Mouse (Mus musculus) megakaryocyte, embryonic 14.5 days (primary cell): ENCODE measurements at regions not wholly inside any gene's neighbourhood (a gene's known extent, or its start where the extent isn't known, plus 50 kb on each side); places are given as distances from the start of the nearest gene placed in this dataset.

Experiments used
- H3K27me3 ChIP-seq: replicated peaks from 2 replicates; pipeline ENCODE3; 2012; ENCODE audit warnings: inconsistent platforms
- H3K36me3 ChIP-seq: replicated peaks from 2 replicates; pipeline ENCODE3; 2012; ENCODE audit warnings: low read length, inconsistent platforms, mixed read lengths
- H3K4me1 ChIP-seq: 2 replicates; pipeline ENCODE4 v1.6.1; 2012; ENCODE audit warnings: inconsistent platforms
- H3K4me3 ChIP-seq: replicated peaks from 2 replicates; pipeline ENCODE3; 2012; ENCODE audit warnings: moderate library complexity, mild to moderate bottlenecking, inconsistent platforms
- H3K9me3 ChIP-seq: 2 replicates; pipeline ENCODE4 v1.6.1; 2012; ENCODE audit warnings: inconsistent platforms
- FLI1 ChIP-seq: IDR thresholded peaks from 2 replicates; pipeline ENCODE4 v1.6.1; 2012; ENCODE audit warnings: low read length, inconsistent platforms, mixed read lengths
- GATA1 ChIP-seq: IDR thresholded peaks from 3 replicates; pipeline ENCODE4 v1.6.1; 2012; ENCODE audit warnings: mixed read lengths, low read length, inconsistent platforms, borderline replicate concordance

DNA sequence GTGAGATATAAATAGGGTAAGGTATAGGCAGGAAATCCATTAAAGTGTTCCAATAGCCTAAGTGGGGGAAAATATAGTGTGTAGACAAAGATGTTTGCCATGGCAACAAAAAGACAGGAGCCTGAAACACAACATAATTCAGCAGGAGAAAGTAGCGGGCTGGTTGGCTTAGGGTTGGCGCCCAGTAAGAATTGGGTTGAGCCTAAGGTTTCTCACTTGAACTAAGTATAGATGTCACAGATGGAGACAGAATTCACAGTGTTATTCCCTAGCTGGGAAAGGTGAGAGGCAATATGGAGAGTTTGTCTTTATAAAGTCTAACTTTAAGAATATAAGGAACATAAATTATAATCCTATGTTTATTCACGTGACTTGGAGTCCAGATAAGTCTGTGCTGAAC, 64.8 kb upstream of the Ogfrl1 start:
- no peaks in the 10 kb centered on the region for H3K27me3 ChIP-seq
- no peak for TF ChIP-seq GATA1
- no peak for TF ChIP-seq FLI1
- no peak overlapping the region for H3K4me3 ChIP-seq
- no peaks in the 10 kb centered on the region for H3K4me1 ChIP-seq
- H3K36me3 ChIP-seq, result no peaks in the 10 kb centered on the region
- H3K9me3 ChIP-seq, result peaks cover 4% of the 10 kb centered on the region; the same call in 1 of the 2 replicates

DNA sequence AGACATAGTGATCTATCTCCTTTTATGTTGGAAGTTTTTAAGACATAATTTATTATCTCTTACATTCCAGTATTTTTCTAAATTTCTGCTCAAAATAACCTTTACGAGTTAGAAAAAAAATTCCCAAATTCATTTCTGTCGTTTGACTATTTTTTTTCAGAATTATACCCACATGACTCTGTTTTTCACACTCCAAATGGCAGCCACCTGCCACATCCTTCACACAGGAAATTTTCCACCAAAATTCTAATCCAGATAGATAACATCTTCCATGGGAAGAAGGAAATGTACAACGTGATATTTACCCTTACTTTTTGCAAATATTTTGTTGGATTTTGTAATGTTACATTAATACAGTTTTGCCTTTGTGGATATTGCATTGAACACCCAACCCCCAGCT, 66.5 kb upstream of the Ogfrl1 start:
- H3K36me3 ChIP-seq, result no peaks in the 10 kb centered on the region
- peaks cover 4% of the 10 kb centered on the region; the same call in 1 of the 2 replicates for H3K9me3 ChIP-seq
- H3K4me3 ChIP-seq, result no peak overlapping the region
- H3K27me3 ChIP-seq, result no peaks in the 10 kb centered on the region
- TF ChIP-seq GATA1, result no peak
- TF ChIP-seq FLI1, result no peak
- no peaks in the 10 kb centered on the region for H3K4me1 ChIP-seq

DNA sequence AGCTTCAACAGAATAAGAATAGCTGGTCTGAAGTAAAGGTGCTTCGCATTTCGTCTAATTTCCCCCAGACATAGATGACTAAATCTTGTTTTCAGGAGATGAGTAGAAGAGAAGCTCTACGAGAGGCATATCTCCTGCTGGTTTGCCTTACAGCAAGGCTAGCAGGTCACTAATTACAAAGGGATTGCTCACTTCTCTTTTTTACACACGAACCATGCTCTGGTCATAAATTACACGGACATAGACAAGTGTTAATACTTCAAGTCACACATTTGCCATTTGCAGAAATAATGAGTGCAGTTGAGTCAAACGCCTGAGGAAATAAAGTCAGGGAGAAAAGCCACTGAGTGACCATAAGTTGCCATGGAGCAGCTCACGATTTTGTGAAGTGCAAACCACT, 68.8 kb upstream of the Ogfrl1 start:
- H3K4me3 ChIP-seq, result no peak overlapping the region

DNA sequence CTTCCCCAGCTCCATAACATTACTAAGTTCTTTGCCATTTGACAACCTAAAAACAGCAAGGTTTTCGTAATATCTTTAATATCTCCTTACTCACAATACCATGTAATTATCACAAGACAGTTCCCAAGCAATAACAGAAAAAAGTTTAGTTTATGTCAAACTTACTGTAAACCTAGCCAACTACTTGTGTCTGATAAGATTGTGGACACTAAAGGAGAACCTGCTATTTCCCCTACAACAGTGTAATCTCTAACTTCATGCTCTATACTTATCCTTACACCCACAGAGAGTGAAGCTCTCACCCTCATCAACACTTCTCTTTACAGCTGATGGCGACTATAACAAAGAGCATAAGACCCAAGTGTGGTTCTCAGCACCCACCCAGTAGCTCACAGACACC, 69.8 kb upstream of the Ogfrl1 start:
- no peak for TF ChIP-seq GATA1
- TF ChIP-seq FLI1, result no peak
- H3K4me1 ChIP-seq, result no peaks in the 10 kb centered on the region
- no peaks in the 10 kb centered on the region for H3K27me3 ChIP-seq
- H3K9me3 ChIP-seq, result peaks cover 4% of the 10 kb centered on the region; the same call in 1 of the 2 replicates
- no peaks in the 10 kb centered on the region for H3K36me3 ChIP-seq
- no peak overlapping the region for H3K4me3 ChIP-seq

More for the DNA sequence above, 68.8 kb upstream of the Ogfrl1 start:
- Histone ChIP-seq H3K9me3 (peaks cover 4% of the 10 kb centered on the region; the same call in 1 of the 2 replicates), H3K36me3 (no peaks in the 10 kb centered on the region), H3K4me1 (no peaks in the 10 kb centered on the region), H3K27me3 (no peaks in the 10 kb centered on the region)
- TF ChIP-seq GATA1 (no peak), FLI1 (no peak)

DNA sequence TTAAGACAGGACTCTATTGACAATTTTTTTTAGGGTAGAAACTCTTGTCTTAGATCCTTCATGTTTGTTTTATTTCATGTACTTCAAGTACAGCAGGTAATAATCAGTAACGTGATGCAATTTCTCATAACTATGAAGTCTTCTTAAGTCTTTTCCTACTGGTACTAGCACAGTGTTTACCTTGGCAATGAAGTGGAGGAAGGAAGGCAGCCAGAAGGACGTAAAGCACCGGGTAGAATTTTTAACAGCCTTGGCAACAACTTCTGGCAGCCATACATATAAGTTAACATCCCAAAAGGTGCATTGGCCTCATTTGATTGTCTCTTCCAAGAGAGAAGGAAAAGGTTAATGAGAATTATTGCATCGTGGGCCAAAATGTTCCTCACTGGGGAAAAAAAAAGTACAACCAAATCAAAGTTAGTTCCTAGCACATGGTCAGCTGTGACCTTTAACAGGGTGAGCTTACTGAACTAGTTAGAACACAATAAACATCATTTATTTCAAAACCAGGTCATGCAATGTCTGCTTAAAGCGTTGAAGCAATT, 83.3 kb upstream of the Ogfrl1 start:
- H3K27me3 ChIP-seq, result no peaks in the 10 kb centered on the region
- no peak overlapping the region for H3K4me3 ChIP-seq
- TF ChIP-seq FLI1, result no peak
- no peak for TF ChIP-seq GATA1
- no peaks in the 10 kb centered on the region for H3K4me1 ChIP-seq
- H3K36me3 ChIP-seq, result no peaks in the 10 kb centered on the region
- no peaks in the 10 kb centered on the region for H3K9me3 ChIP-seq

DNA sequence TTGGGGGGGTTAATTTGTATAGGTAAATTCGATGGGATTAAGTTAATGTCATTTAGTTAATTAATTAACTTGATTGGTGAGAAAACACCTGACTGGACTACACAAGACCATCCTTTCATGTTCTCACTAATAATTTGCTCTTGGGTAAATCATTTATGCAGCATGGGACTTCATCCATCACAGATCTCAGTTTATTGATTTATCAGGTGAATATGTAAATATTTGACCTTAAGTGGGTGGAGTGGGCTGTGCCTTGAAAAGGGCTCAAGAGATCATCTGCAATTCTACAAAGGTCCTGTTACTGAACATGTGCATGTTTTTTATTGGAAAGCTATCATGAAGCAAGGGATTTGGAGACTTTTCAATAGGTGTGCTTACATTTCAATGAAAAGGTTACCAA, 87.0 kb upstream of the Ogfrl1 start:
- no peaks in the 10 kb centered on the region for H3K4me1 ChIP-seq
- no peaks in the 10 kb centered on the region for H3K27me3 ChIP-seq
- no peaks in the 10 kb centered on the region for H3K36me3 ChIP-seq
- TF ChIP-seq FLI1 (no peak), GATA1 (no peak)
- H3K4me3 ChIP-seq, result no peak overlapping the region
- H3K9me3 ChIP-seq, result no peaks in the 10 kb centered on the region

DNA sequence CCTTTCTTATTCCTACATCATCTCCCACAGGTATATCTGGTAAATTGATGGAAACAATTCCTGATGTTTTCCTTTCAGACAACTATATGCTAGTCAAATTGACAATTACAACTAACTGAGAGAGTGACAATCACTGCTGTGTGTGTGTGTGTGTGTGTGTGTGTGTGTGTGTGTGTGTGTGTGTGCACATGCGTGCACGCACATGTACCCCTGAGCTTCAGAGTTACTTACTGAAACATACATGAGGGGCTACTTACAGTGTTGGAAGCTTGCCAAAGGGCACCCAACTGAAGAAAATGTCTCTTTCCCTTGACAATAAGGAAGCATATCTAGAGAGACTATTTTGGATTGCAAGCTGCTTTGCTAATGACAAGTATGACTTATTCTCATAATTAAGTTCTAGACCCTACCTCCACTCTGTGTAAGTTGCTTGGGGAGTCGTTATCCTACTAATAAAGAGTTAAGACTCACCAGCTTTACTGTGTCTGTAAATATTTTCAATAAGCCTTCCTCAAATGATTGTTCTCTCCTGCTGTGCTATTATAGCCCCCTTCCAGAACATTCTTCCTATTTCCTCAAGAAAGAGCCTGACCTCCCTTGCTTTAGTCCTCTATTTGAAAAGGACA, 87.7 kb upstream of the Ogfrl1 start:
- Histone ChIP-seq H3K4me3 (no peak overlapping the region), H3K9me3 (no peaks in the 10 kb centered on the region), H3K36me3 (no peaks in the 10 kb centered on the region), H3K4me1 (no peaks in the 10 kb centered on the region), H3K27me3 (no peaks in the 10 kb centered on the region)
- TF ChIP-seq FLI1 (no peak), GATA1 (no peak)

DNA sequence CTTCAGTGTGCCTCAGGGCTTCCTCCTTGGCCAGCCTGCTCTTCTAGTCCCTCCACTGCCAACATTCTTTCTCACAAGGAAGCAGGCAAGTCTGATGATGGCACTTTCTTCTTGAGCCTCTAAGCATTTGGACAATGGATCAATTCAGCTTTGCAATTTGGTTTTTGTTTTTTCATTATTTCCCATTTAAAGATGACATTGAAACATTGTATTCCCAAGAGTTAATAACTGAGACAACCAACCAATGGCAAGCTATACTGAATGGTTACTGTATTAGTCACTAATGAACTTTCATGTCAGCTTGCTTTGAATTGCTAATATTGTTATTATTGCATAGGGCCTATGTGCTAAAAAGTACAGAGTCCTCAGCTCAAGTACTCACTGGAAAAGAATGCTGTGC, 89.5 kb upstream of the Ogfrl1 start:
- no peaks in the 10 kb centered on the region for H3K4me1 ChIP-seq
- H3K27me3 ChIP-seq, result no peaks in the 10 kb centered on the region
- H3K9me3 ChIP-seq, result no peaks in the 10 kb centered on the region
- no peak overlapping the region for H3K4me3 ChIP-seq
- H3K36me3 ChIP-seq, result no peaks in the 10 kb centered on the region
- TF ChIP-seq GATA1, result no peak
- TF ChIP-seq FLI1, result no peak

DNA sequence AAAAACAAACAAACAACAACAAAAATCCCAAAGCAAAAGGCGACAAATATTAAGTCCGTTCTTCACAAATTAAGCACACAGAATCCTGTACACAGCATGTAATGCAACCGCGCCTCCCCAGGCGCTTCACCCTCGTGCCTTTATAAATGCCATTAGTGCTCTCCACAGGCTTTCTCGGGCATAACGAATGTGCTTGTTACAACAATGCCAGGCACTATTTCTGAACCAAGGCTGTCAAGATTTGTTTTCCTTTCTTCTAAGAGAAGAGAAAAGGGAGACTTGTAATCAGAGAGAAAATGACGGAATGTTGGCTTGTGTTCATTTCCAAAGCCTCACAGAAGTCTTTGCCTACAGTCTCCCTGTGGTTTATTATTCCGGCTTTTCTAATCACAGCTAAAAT, 93.1 kb upstream of the Ogfrl1 start:
- Histone ChIP-seq H3K36me3 (no peaks in the 10 kb centered on the region), H3K4me1 (peaks cover 3% of the 10 kb centered on the region; the same call in 1 of the 2 replicates), H3K27me3 (no peaks in the 10 kb centered on the region), H3K9me3 (0 out of 2 replicates have a peak, but pooled peaks cover 4% of the 10 kb centered on the region), H3K4me3 (no peak overlapping the region)
- TF ChIP-seq GATA1 (no peak), FLI1 (no peak)

DNA sequence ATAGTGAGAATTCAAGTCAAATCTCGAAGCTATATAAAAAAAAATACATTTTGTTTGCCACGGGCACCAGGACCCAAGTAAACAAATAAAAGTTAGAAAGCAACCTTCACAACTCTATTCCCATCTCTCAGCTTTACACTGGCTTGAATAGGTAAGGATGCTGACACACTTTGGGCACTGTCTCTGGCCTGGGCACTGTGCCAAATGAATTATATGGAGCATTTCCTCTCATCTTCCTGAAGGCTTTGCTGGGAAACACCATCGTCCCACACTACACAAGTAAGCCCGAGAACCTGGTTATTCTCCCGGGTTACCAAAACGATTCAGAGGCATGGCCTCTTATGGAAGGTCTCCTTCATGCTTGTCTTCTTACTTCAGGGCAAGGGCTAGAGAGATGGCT, 93.5 kb upstream of the Ogfrl1 start:
- H3K4me1 ChIP-seq, result peaks cover 3% of the 10 kb centered on the region; the same call in 1 of the 2 replicates
- no peaks in the 10 kb centered on the region for H3K36me3 ChIP-seq
- H3K9me3 ChIP-seq, result 0 out of 2 replicates have a peak, but pooled peaks cover 4% of the 10 kb centered on the region
- H3K27me3 ChIP-seq, result no peaks in the 10 kb centered on the region
- TF ChIP-seq GATA1, result no peak
- TF ChIP-seq FLI1, result no peak
- no peak overlapping the region for H3K4me3 ChIP-seq
